Mouse (Mus musculus) embryonic fibroblast, embryonic 13.5 days (primary cell): ENCODE data around the gene Pgm5.

Source experiments
- CTCF ChIP-seq: IDR thresholded peaks from 2 replicates; pipeline ENCODE4 v1.5.1; 2011; ENCODE audit warnings: mild to moderate bottlenecking, control low read depth, low read length, moderate library complexity, borderline replicate concordance; ENCODE audit not compliant: insufficient read depth
- POLR2A ChIP-seq: IDR thresholded peaks from 2 replicates; pipeline ENCODE4 v1.6.1; 2011; ENCODE audit warnings: low read depth, mild to moderate bottlenecking, control low read depth, low read length, moderate library complexity

DNA sequence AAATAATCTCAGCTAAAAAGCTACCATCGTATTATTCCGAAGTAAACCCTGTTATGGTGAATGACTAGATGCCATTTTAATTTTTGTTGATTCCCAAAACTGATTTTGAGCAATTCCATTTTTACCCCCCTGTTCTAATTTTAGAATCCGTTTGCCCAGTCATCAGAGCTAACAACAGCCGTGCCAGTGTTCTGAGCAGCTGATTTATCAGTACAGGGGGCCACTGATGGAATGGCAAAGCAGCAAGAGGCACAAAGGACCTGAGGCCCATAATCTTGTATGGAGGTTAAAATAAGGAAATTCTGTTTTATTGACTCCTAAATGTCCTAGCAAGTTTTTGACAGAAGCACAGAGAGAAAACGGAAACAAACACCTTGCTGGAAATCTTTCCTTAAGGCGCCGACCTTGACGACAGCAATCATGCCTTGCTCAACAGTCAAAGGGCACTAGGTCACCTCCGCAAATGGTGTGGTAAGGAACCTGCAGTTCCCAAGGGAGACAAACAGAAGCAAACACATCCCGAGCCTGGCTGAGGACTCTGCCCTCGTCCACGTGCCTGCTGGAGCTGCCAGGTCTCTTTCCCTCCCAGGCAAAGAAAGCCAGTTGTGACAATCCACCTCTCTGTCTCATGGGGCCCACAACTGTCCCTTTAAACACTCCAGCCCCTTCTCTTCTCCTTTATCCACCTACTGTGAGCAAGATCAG, 178.5 kb downstream of the Pgm5 start:
- TF ChIP-seq CTCF (no peak), POLR2A (no peak)
